Mouse (Mus musculus) lung, postnatal 10 days (tissue): ENCODE measurements around the gene Rnasel.

ENCODE experiments used
- DNase-seq: peaks from one replicate; pipeline ENCODE4 v3.0.0; 2021

The Rnasel gene

DNA sequence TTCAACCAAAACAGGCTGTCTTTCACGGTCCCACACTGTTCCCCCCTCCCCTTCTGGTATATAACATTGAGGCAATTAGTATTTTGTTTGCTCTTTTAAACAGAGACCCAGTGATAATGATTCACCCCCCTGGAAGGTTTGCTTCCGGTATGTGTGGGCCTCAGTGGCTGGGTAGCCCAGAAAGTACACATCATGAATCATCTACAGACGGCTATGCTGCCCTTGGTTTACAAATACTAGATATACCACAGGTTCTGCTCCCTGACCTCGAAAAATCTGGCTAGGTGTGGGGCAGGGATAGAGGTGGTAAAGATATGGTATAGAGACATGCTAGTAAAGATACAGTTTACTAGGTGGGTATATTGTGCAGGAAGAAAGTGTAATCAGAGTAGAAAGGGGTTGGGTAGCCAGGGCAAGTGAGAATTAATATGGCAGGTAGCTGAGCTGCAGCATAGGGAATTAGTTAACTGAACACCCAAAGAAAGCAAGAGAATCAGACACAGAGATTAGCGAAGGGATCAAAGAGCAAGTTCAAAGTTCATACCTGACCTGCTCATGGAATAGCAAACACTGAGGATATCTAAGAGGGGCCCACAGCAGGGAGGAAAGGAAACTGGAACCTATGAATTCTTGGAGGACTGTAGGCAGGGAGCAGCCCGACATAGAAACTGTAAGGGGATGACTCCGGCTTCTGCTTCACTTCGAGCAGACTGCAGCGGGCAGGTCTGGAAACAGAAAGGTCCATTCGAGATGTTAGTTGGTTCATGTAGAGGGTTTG, 21.0 kb downstream of the Rnasel start:
- no peak for DNase-seq

DNA sequence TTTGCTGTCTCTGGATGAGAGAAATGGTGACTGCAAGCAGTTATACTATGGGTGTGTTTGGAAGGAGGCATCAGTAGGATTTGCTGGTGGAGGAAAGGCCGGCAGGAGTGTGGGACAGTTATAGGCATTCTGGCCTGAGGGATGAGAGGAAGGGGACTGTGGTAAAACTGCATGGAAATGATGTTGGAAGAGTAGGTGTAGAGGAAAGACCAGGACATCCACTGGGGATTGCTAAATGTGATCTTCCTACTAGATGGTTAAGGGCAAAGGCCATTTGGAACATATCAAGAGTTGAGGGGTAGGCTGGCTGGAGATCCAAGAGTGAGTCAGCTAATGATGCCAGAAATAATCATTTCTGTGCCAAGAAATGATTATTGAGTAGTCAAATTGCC, 21.5 kb downstream of the Rnasel start:
- no peak for DNase-seq

DNA sequence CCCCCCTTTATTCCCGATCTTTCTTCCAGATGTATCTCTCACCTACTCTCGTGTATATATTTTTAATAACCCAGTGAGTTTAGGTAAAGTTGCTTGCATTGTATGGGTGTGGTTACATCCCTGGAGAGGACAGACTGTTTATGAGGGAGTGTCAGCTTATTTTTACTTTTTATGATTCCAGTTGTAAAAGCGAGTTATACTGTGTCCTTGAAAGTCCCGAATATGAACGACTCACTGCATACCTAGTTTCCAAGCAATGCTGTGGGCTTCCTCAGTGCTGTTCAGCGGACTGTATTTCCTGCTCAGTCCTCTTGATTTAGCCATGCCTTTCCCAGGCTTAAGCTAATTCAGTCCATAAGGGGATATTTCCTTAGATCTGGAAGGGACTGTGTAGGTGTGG, 25.9 kb downstream of the Rnasel start:
- DNase-seq: no peak

DNA sequence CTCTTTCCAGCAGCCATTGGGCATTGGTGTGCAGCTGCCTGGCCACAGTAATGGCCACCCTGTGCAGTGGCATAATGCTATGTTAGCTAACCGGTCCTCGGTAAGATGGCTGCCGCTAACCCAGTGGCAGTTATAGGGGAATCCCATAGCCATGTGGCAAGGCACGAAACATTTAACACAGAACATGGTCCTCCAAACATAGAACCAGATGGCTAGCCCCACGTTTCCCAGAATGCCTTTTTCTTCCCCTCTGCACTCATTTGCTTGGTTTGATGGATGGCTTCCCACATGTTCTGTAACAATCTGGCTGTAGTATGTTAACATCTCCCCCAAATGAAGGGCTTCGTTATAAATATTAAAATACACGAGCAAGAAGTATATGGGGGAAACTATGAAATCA, 27.0 kb downstream of the Rnasel start:
- DNase-seq: no peak

DNA sequence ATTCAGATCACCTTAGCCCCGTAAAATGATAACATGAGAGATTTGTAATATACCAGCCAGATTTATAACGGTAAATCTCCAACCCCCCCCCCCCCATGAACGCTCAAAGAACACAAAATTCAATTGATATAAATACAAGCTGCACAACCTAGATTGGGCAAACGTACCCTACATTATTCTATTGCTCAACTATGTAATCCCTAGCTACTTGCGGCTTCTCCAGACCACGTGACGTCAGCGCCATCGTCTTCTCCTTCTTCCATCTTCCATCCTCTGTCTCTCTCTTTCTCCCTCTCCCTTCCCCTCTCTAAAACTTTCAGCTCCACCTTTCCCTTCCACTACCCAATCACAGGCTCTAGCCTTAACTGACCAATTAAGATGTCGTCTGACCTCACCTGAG, 29.0 kb downstream of the Rnasel start:
- no peak for DNase-seq

DNA sequence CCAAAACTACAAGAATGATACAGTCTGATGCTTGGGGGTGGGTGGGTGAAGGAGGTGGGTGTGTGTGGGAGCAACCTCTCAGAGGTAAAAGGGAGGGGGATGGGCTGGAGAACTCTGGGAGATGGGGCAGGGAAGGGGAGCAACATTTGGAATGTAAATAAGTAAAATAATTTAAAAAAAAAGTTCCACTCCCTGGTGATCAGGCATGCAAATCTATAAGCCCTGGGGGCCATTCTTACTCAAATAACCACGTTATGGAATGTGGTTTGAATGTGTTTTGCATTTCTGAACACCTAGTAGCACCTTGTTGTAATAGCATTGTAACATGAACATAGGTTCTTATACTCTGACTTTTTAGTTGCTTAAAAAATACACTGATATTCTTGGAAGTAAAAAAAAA, 34.1 kb downstream of the Rnasel start:
- DNase-seq: no peak

DNA sequence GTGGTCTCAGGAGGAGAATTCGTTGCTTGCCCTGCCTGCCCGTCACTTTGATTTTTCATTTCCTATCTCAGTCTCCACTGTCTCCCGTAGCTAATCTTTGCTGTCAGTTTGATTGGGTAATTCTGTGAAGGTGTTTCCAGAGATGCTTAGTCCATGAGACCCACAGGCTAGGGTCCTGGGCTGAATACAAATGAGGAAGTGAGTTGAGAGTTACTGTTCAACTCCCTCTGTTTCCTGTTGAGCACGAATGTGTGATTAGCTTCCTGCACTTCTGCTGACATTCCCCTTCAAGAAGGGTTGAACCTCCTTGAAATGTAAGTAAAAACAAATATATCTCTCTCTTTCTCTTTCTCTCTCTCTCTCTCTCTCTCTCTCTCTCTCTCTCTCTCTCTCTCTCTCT, 36.4 kb downstream of the Rnasel start:
- no peak for DNase-seq

DNA sequence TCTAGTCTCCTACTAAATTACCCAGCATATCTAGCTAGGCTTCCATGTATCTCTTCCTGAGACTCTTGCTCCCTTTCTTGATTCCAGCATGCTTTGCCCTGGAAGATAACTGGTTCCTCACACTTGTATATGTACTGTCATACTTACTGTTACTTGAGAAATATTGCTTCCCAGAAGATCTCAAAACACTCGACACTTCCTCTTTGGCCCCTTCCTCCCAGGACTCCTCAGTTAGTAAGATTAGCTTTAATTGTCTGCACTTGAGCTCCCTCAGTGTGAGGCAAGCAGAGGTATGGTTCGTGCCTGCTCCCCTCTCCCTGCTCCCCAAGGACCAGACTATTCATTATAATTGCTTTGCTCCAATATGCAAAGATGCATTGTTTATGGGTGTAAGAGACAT, 41.5 kb downstream of the Rnasel start:
- no peak for DNase-seq

DNA sequence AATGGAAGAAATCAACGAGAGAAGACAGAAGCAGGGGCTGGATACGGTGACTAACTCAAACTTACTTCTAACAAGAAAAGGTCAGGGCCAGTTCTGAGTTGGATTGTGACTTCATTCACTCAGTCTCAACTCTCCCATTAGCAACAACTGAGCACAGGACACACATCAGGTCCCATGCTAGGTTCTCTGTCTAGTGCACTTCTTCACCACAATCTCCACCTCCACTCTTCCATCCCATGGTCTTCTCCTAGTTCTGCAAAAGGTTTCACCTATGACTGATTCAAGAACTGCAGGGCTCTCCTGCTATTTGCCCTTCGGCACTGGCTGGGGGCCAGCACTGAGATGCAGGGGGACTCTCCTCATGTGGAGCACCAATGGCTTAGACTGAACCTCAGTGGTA, 45.0 kb downstream of the Rnasel start:
- no peak for DNase-seq

DNA sequence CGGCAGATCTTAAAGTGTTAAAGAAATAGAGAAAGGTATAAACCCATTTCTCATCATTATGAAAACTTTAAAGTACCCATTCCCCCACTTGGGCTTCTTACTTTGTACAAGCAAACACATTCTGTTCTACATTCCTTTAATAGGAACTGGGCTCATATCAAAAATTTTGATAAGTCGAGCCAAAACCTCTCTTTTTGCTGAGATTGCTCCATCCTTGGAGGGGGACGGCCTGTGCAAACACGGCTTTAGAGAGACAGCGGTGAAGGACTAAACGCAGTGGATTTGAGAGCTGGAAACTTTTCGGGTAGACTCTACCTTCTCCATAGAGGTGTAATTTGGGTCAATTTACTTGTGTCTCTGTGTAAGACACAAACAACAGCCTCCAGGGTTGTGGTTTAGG, 53.5 kb downstream of the Rnasel start:
- DNase-seq: peak; percentile 57

DNA sequence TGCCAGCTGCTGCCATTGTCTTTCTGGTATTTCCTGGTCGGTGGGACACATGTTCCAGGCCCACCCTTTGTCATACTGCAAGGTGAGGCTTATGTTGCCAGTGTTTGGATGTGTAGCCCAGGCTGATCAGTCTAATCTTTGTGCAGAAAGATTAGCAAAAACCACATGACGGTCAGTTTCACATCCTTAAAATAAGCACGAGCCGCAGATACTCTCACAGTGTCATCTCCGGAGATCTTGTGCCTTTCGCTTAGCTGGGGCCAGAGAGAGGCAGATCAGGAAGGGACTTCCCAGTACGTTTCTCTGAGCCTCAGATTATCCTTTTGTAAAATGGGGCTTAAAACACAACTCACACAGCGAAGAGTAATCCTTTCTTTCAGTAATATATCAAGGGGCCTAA, 54.3 kb downstream of the Rnasel start:
- no peak for DNase-seq

DNA sequence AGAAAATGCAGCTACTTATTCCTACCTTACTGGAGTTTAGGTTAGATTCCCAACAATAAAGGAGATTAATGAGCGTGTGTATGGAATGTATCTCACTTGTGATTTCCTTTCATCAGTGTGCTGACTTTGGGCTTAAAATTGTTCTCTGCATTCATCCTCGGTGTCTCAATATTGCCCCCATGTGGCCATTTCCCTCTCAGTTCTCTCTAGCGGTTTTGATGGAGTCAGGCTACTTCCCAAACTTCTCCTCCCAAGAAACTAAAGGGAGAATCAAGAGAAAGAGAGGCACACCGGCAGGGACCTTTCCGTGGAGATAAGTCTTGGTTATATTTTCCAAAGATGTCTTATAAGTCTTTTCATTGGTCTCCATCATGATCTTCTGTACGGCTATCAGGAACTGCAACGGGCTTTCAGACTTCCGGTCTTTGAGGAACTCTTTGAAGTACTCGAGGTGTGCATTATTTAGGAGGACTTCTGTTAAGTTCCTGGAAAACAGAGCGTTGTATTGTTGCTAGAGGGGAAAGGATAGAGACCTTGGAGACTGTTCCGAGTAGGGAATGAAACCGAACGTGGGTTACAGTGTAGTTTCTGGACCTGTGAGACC, 58.3 kb downstream of the Rnasel start:
- DNase-seq: peak; percentile 85
